Mouse (Mus musculus): ENCODE measurements at regions not wholly inside any gene's neighbourhood (a gene's known extent, or its start where the extent isn't known, plus 50 kb on each side); places are given as distances from the start of the nearest gene placed in this dataset.
A peak's percentile ranks its signal among the peaks of the same experiment; 100 is the strongest.

- H3K9ac ChIP-seq (ENCODE audit: low read depth, low read length), result no peak overlapping the region
- TF ChIP-seq CTCF (IDR thresholded peaks at IDR 0.05) (no peak), POLR2A (IDR thresholded peaks at IDR 0.05; ENCODE audit: insufficient read depth, low read depth, low read length) (no peak), EP300 (IDR thresholded peaks at IDR 0.05; ENCODE audit: insufficient read depth, low read depth, low read length) (no peak)
- DNase-seq, result peak in 1 of 2 experiments; percentile 14
- no peak overlapping the region for H3K27ac ChIP-seq
- H3K79me2 ChIP-seq (replicated peaks; ENCODE audit: control insufficient read depth, insufficient read depth, low read length), result no peaks in the 10 kb centered on the region
- intact Hi-C loops (cut with DNase I), result no loop called here
- peaks cover 6% of the 10 kb centered on the region for H3K4me1 ChIP-seq (ENCODE audit: control insufficient read depth, insufficient read depth, low read length)
- H3K27me3 ChIP-seq (ENCODE audit: control insufficient read depth, insufficient read depth, low read length), result no peaks in the 10 kb centered on the region
- no peak overlapping the region for H3K4me3 ChIP-seq
- 11% methylated on average over 1 of the region's 1 CpGs for WGBS
- H3K36me3 ChIP-seq (ENCODE audit: control insufficient read depth, insufficient read depth, low read length), result peaks cover 2% of the 10 kb centered on the region; the same call in 1 of the 2 replicates
Observed at GRCm38 (mm10) chr3:21633600-21634221, 442.7 kb upstream of the Tbl1xr1 start.

- TF ChIP-seq POLR2A (IDR thresholded peaks at IDR 0.05; ENCODE audit: insufficient read depth, low read depth, low read length) (no peak), CTCF (IDR thresholded peaks at IDR 0.05) (no peak), EP300 (IDR thresholded peaks at IDR 0.05; ENCODE audit: insufficient read depth, low read depth, low read length) (no peak)
- peaks cover 6% of the 10 kb centered on the region for H3K4me1 ChIP-seq (ENCODE audit: control insufficient read depth, insufficient read depth, low read length)
- H3K9ac ChIP-seq (ENCODE audit: low read depth, low read length), result no peak overlapping the region
- H3K36me3 ChIP-seq (ENCODE audit: control insufficient read depth, insufficient read depth, low read length), result peaks cover 2% of the 10 kb centered on the region; the same call in 1 of the 2 replicates
- no peak for DNase-seq
- intact Hi-C loops (cut with DNase I), result no loop called here
- no peaks in the 10 kb centered on the region for H3K79me2 ChIP-seq (replicated peaks; ENCODE audit: control insufficient read depth, insufficient read depth, low read length)
- H3K4me3 ChIP-seq, result no peak overlapping the region
- 80% methylated on average over 4 of the region's 4 CpGs for WGBS
- no peaks in the 10 kb centered on the region for H3K27me3 ChIP-seq (ENCODE audit: control insufficient read depth, insufficient read depth, low read length)
- no peak overlapping the region for H3K27ac ChIP-seq
Observed at GRCm38 (mm10) chr3:21634675-21635204, 441.7 kb upstream of the Tbl1xr1 start.

- Histone ChIP-seq H3K4me3 (no peak overlapping the region), H3K4me1 (ENCODE audit: control insufficient read depth, insufficient read depth, low read length) (peaks cover 1% of the 10 kb centered on the region), H3K27me3 (ENCODE audit: control insufficient read depth, insufficient read depth, low read length) (no peaks in the 10 kb centered on the region), H3K79me2 (replicated peaks; ENCODE audit: control insufficient read depth, insufficient read depth, low read length) (no peaks in the 10 kb centered on the region), H3K27ac (no peak overlapping the region), H3K9ac (ENCODE audit: low read depth, low read length) (no peak overlapping the region), H3K36me3 (ENCODE audit: control insufficient read depth, insufficient read depth, low read length) (no peaks in the 10 kb centered on the region; the same call in 1 of the 2 replicates)
- no peak for TF ChIP-seq EP300 (IDR thresholded peaks at IDR 0.05; ENCODE audit: insufficient read depth, low read depth, low read length)
- TF ChIP-seq CTCF (IDR thresholded peaks at IDR 0.05), result no peak
- TF ChIP-seq POLR2A (IDR thresholded peaks at IDR 0.05; ENCODE audit: insufficient read depth, low read depth, low read length), result no peak
- WGBS, result 64% methylated on average over 5 of the region's 5 CpGs
- no peak for DNase-seq
- intact Hi-C loops (cut with DNase I), result no loop called here
Observed at GRCm38 (mm10) chr3:21638886-21639285, 437.6 kb upstream of the Tbl1xr1 start.

- Histone ChIP-seq H3K4me1 (ENCODE audit: control insufficient read depth, insufficient read depth, low read length) (no peaks in the 10 kb centered on the region; the same call in 1 of the 2 replicates), H3K4me3 (no peak overlapping the region), H3K9ac (ENCODE audit: low read depth, low read length) (no peak overlapping the region), H3K36me3 (ENCODE audit: control insufficient read depth, insufficient read depth, low read length) (no peaks in the 10 kb centered on the region), H3K27me3 (ENCODE audit: control insufficient read depth, insufficient read depth, low read length) (no peaks in the 10 kb centered on the region), H3K79me2 (replicated peaks; ENCODE audit: control insufficient read depth, insufficient read depth, low read length) (no peaks in the 10 kb centered on the region), H3K27ac (no peak overlapping the region)
- 49% methylated on average over 5 of the region's 5 CpGs for WGBS
- no peak for DNase-seq
- intact Hi-C loops (cut with DNase I), result no loop called here
- TF ChIP-seq POLR2A (IDR thresholded peaks at IDR 0.05; ENCODE audit: insufficient read depth, low read depth, low read length) (no peak), EP300 (IDR thresholded peaks at IDR 0.05; ENCODE audit: insufficient read depth, low read depth, low read length) (no peak), CTCF (IDR thresholded peaks at IDR 0.05) (no peak)
Observed at GRCm38 (mm10) chr3:21639576-21639975, 436.9 kb upstream of the Tbl1xr1 start.

GRCm38 (mm10) chr3:21644086-21644485 is 432.4 kb upstream of the Tbl1xr1 start:
- DNase-seq, result no peak
- TF ChIP-seq CTCF (IDR thresholded peaks at IDR 0.05) (no peak), POLR2A (IDR thresholded peaks at IDR 0.05; ENCODE audit: insufficient read depth, low read depth, low read length) (no peak), EP300 (IDR thresholded peaks at IDR 0.05; ENCODE audit: insufficient read depth, low read depth, low read length) (no peak)
- Histone ChIP-seq H3K27ac (no peak overlapping the region), H3K9ac (ENCODE audit: low read depth, low read length) (no peak overlapping the region), H3K79me2 (replicated peaks; ENCODE audit: control insufficient read depth, insufficient read depth, low read length) (no peaks in the 10 kb centered on the region), H3K4me3 (no peak overlapping the region), H3K36me3 (ENCODE audit: control insufficient read depth, insufficient read depth, low read length) (no peaks in the 10 kb centered on the region), H3K4me1 (ENCODE audit: control insufficient read depth, insufficient read depth, low read length) (peaks cover 1% of the 10 kb centered on the region), H3K27me3 (ENCODE audit: control insufficient read depth, insufficient read depth, low read length) (no peaks in the 10 kb centered on the region)
- 27% methylated on average over 2 of the region's 2 CpGs for WGBS
- intact Hi-C loops (cut with DNase I), result loop anchor here (5.0 to 10.0 kb wide), 2 partner anchors 112 to 291 kb away; no protein-coding TSS in a partner anchor

- Histone ChIP-seq H3K79me2 (replicated peaks; ENCODE audit: control insufficient read depth, insufficient read depth, low read length) (no peaks in the 10 kb centered on the region), H3K4me1 (ENCODE audit: control insufficient read depth, insufficient read depth, low read length) (peaks cover 1% of the 10 kb centered on the region; the same call in 1 of the 2 replicates), H3K27me3 (ENCODE audit: control insufficient read depth, insufficient read depth, low read length) (no peaks in the 10 kb centered on the region), H3K9ac (ENCODE audit: low read depth, low read length) (no peak overlapping the region), H3K4me3 (no peak overlapping the region), H3K27ac (no peak overlapping the region), H3K36me3 (ENCODE audit: control insufficient read depth, insufficient read depth, low read length) (no peaks in the 10 kb centered on the region; the same call in 1 of the 2 replicates)
- DNase-seq, result no peak
- WGBS, result 33% methylated on average over 1 of the region's 1 CpGs
- intact Hi-C loops (cut with DNase I), result loop anchor here (10.0 kb wide), 1 partner anchor 290 kb away; no protein-coding TSS in a partner anchor
- no peak for TF ChIP-seq POLR2A (IDR thresholded peaks at IDR 0.05; ENCODE audit: insufficient read depth, low read depth, low read length)
- TF ChIP-seq EP300 (IDR thresholded peaks at IDR 0.05; ENCODE audit: insufficient read depth, low read depth, low read length), result no peak
- TF ChIP-seq CTCF (IDR thresholded peaks at IDR 0.05), result no peak
Observed at GRCm38 (mm10) chr3:21645268-21645667, 431.2 kb upstream of the Tbl1xr1 start.
